Mouse (Mus musculus) stomach, embryonic 16.5 days (tissue): ENCODE results near the gene Ablim1. TPM values are rescaled to one million over a fixed set of nuclear protein-coding genes. Genes with fewer than 3 reads are reported as not detected.

Experiments used
- ATAC-seq: fragments of 200-750 bp; cut with Nextera tagmentation; 2 replicates; pipeline ENCODE4 v1.8.0; 2017; ENCODE audit warnings: moderate number of reproducible peaks, moderate TSS enrichment; ENCODE audit not compliant: insufficient read depth, low FRiP score
- H3K27ac ChIP-seq: fragments of 300-500 bp; sonication (generic); 2 replicates; pipeline ENCODE4 v1.5.1; 2014; ENCODE audit warnings: low read length
- H3K27me3 ChIP-seq: fragments of 300-500 bp; sonication (generic); 2 replicates; pipeline ENCODE4 v1.6.1; 2014; ENCODE audit warnings: low read length, control low read depth, mixed read lengths; ENCODE audit not compliant: control insufficient read depth, insufficient read depth
- H3K36me3 ChIP-seq: fragments of 300-500 bp; sonication (generic); 2 replicates; pipeline ENCODE4 v1.6.1; 2014; ENCODE audit warnings: low read length; ENCODE audit not compliant: control insufficient read depth, insufficient read depth
- H3K4me1 ChIP-seq: fragments of 300-500 bp; sonication (generic); 2 replicates; pipeline ENCODE4 v1.6.1; 2014; ENCODE audit warnings: low read length, control low read depth, mixed read lengths; ENCODE audit not compliant: control insufficient read depth, insufficient read depth
- H3K4me2 ChIP-seq: fragments of 300-500 bp; sonication (generic); 2 replicates; pipeline ENCODE4 v1.6.1; 2014; ENCODE audit warnings: low read depth, low read length, mixed read lengths
- H3K4me3 ChIP-seq: fragments of 300-500 bp; sonication (generic); replicated peaks from 2 replicates; pipeline ENCODE4 v1.5.1; 2014; ENCODE audit warnings: mild to moderate bottlenecking, low read length
- H3K9ac ChIP-seq: fragments of 300-500 bp; sonication (generic); 2 replicates; pipeline ENCODE4 v1.6.1; 2014; ENCODE audit warnings: low read length
- H3K9me3 ChIP-seq: fragments of 300-500 bp; sonication (generic); replicated peaks from 2 replicates; pipeline ENCODE4 v1.6.1; 2016; ENCODE audit warnings: low read length, control low read depth; ENCODE audit not compliant: control insufficient read depth
- WGBS: fragments of 180-500 bp; shearing (Covaris S2); extraction: QIAGEN DNeasy Blood & Tissue Kit; methylation state at CpG from one replicate; pipeline ENCODE4 v1.1.7; 2014; 5-methylcytosine and 5-hydroxymethylcytosine counted together
- polyA plus RNA-seq: library from polyadenylated mRNA; unstranded; fragments of >200 nt; fragmentation: Nextera tagmentation; extraction: Ambion mirVana; gene quantifications from 2 replicates; pipeline ENCODE4 v1.2.1, GENCODE M21; 2015

Ablim1 gene
- polyA plus RNA-seq, 1 experiment from 2014 or later = 66.5 TPM

- ATAC-seq = no peak
- peaks cover 5% of the 10 kb centered on the region; the same call in 1 of the 2 replicates for H3K4me1 ChIP-seq
- H3K27ac ChIP-seq = no peak overlapping the region
- no peak overlapping the region for H3K9ac ChIP-seq
- no peaks in the 10 kb centered on the region for H3K27me3 ChIP-seq
- H3K4me2 ChIP-seq = no peak overlapping the region
- WGBS = 73% methylated on average over 11 of the region's 11 CpGs
- H3K36me3 ChIP-seq = no peaks in the 10 kb centered on the region
- no peak overlapping the region for H3K4me3 ChIP-seq
- no peaks in the 10 kb centered on the region for H3K9me3 ChIP-seq
These were observed 95.0 kb downstream of the Ablim1 start for GRCm38 (mm10) chr19:57219758-57220157.

- WGBS = 73% methylated on average over 4 of the region's 4 CpGs
- H3K27ac ChIP-seq = no peak overlapping the region
These were observed 97.6 kb downstream of the Ablim1 start for GRCm38 (mm10) chr19:57217161-57217560.

GRCm38 (mm10) chr19:57215527-57215926 lies 99.2 kb downstream of the Ablim1 start:
- Histone ChIP-seq H3K36me3 (no peaks in the 10 kb centered on the region), H3K27me3 (no peaks in the 10 kb centered on the region), H3K4me2 (no peak overlapping the region), H3K4me3 (no peak overlapping the region), H3K27ac (no peak overlapping the region), H3K9ac (no peak overlapping the region), H3K4me1 (no peaks in the 10 kb centered on the region; the same call in 1 of the 2 replicates), H3K9me3 (no peaks in the 10 kb centered on the region)
- no peak for ATAC-seq
- 75% methylated on average over 8 of the region's 8 CpGs for WGBS

More at GRCm38 (mm10) chr19:57217161-57217560, 97.6 kb downstream of the Ablim1 start:
- H3K4me2 ChIP-seq = no peak overlapping the region
- no peak overlapping the region for H3K9ac ChIP-seq
- H3K4me1 ChIP-seq = peaks cover 5% of the 10 kb centered on the region
- no peaks in the 10 kb centered on the region for H3K27me3 ChIP-seq
- H3K36me3 ChIP-seq = no peaks in the 10 kb centered on the region
- ATAC-seq = no peak
- no peak overlapping the region for H3K4me3 ChIP-seq
- no peaks in the 10 kb centered on the region for H3K9me3 ChIP-seq

GRCm38 (mm10) chr19:57212406-57212805 lies 102.3 kb downstream of the Ablim1 start:
- 65% methylated on average over 2 of the region's 2 CpGs for WGBS
- H3K4me2 ChIP-seq = no peak overlapping the region
- H3K9ac ChIP-seq = no peak overlapping the region
- H3K27ac ChIP-seq = no peak overlapping the region
- no peak for ATAC-seq
- no peaks in the 10 kb centered on the region for H3K36me3 ChIP-seq
- H3K27me3 ChIP-seq = no peaks in the 10 kb centered on the region
- no peaks in the 10 kb centered on the region for H3K9me3 ChIP-seq
- no peak overlapping the region for H3K4me3 ChIP-seq
- H3K4me1 ChIP-seq = no peaks in the 10 kb centered on the region; the same call in 1 of the 2 replicates

GRCm38 (mm10) chr19:57211444-57212111 lies 103.1 kb downstream of the Ablim1 start:
- no peaks in the 10 kb centered on the region for H3K9me3 ChIP-seq
- no peak overlapping the region for H3K9ac ChIP-seq
- WGBS = 74% methylated on average over 15 of the region's 15 CpGs
- no peak overlapping the region for H3K4me3 ChIP-seq
- H3K4me1 ChIP-seq = peaks cover 3% of the 10 kb centered on the region; the same call in 1 of the 2 replicates
- H3K4me2 ChIP-seq = no peak overlapping the region
- no peaks in the 10 kb centered on the region for H3K27me3 ChIP-seq
- peak overlapping the region; percentile 7; the same call in 1 of the 2 replicates for H3K27ac ChIP-seq
- no peak; the same call in 1 of the 2 replicates for ATAC-seq
- no peaks in the 10 kb centered on the region for H3K36me3 ChIP-seq

- ATAC-seq = no peak
- no peak overlapping the region for H3K27ac ChIP-seq
- H3K4me3 ChIP-seq = no peak overlapping the region
- no peak overlapping the region for H3K4me2 ChIP-seq
- 95% methylated on average over 2 of the region's 2 CpGs for WGBS
- H3K27me3 ChIP-seq = no peaks in the 10 kb centered on the region
- H3K4me1 ChIP-seq = peaks cover 3% of the 10 kb centered on the region; the same call in 1 of the 2 replicates
- H3K9ac ChIP-seq = no peak overlapping the region
- H3K36me3 ChIP-seq = no peaks in the 10 kb centered on the region
- H3K9me3 ChIP-seq = no peaks in the 10 kb centered on the region
These were observed 103.8 kb downstream of the Ablim1 start for GRCm38 (mm10) chr19:57210924-57211323.

GRCm38 (mm10) chr19:57204101-57204500 lies 110.6 kb downstream of the Ablim1 start:
- Histone ChIP-seq H3K9me3 (no peaks in the 10 kb centered on the region), H3K27ac (no peak overlapping the region), H3K36me3 (no peaks in the 10 kb centered on the region), H3K27me3 (no peaks in the 10 kb centered on the region), H3K4me1 (peaks cover 21% of the 10 kb centered on the region), H3K9ac (no peak overlapping the region), H3K4me2 (no peak overlapping the region), H3K4me3 (no peak overlapping the region)
- 60% methylated on average over 7 of the region's 7 CpGs for WGBS
- no peak for ATAC-seq

GRCm38 (mm10) chr19:57202554-57202953 lies 112.2 kb downstream of the Ablim1 start:
- no peak overlapping the region for H3K4me3 ChIP-seq
- no peak for ATAC-seq
- no peak overlapping the region for H3K27ac ChIP-seq
- H3K9me3 ChIP-seq = no peaks in the 10 kb centered on the region
- 97% methylated on average over 1 of the region's 1 CpGs for WGBS
- no peaks in the 10 kb centered on the region for H3K36me3 ChIP-seq
- no peak overlapping the region for H3K4me2 ChIP-seq
- no peaks in the 10 kb centered on the region for H3K27me3 ChIP-seq
- H3K9ac ChIP-seq = no peak overlapping the region
- peaks cover 35% of the 10 kb centered on the region for H3K4me1 ChIP-seq

- Histone ChIP-seq H3K27ac (no peak overlapping the region), H3K4me2 (no peak overlapping the region), H3K36me3 (no peaks in the 10 kb centered on the region), H3K27me3 (no peaks in the 10 kb centered on the region), H3K9ac (no peak overlapping the region), H3K9me3 (no peaks in the 10 kb centered on the region), H3K4me1 (peaks cover 40% of the 10 kb centered on the region), H3K4me3 (no peak overlapping the region)
- ATAC-seq = no peak
- 80% methylated on average over 8 of the region's 8 CpGs for WGBS
These were observed 113.6 kb downstream of the Ablim1 start for GRCm38 (mm10) chr19:57201090-57201483.
